Mouse (Mus musculus) G1E (cell line): ENCODE results near the gene 4930426L09Rik.

Experiments used
- CTCF ChIP-seq: IDR thresholded peaks from 2 replicates; pipeline ENCODE4 v1.5.1; 2012; ENCODE audit warnings: low read depth, low read length, inconsistent platforms, mixed read lengths
- GATA1 ChIP-seq: IDR thresholded peaks from 2 replicates; pipeline ENCODE4 v1.6.1; 2012; ENCODE audit warnings: borderline replicate concordance, low read length, inconsistent platforms, mixed read lengths
- GATA2 ChIP-seq: IDR thresholded peaks from 2 replicates; pipeline ENCODE4 v1.6.1; 2012; ENCODE audit warnings: low read depth, low read length, inconsistent platforms, borderline replicate concordance
- POLR2AphosphoS5 ChIP-seq: IDR thresholded peaks from 2 replicates; pipeline ENCODE4 v1.6.1; 2012; ENCODE audit warnings: low read depth, low read length, inconsistent platforms; ENCODE audit not compliant: insufficient replicate concordance

GRCm38 (mm10) chr2:18982581-18982980 is 15.6 kb upstream of the 4930426L09Rik start:
- TF ChIP-seq CTCF (no peak), GATA2 (no peak), GATA1 (no peak), POLR2AphosphoS5 (no peak)
